Mouse (Mus musculus) liver, embryonic 14.5 days (tissue): Measurements from ENCODE around the gene Mvk. TPM values are rescaled to one million over a fixed set of nuclear protein-coding genes. Genes with fewer than 3 reads are reported as not detected.

ENCODE experiments used
- ATAC-seq: fragments of 200-750 bp; cut with Nextera tagmentation; 2 replicates; pipeline ENCODE4 v1.8.0; 2017; ENCODE audit warnings: moderate number of reproducible peaks, mild to moderate bottlenecking, moderate library complexity; ENCODE audit not compliant: insufficient read depth
- DNase-seq, 3 experiments: peaks; one replicate each; pipeline ENCODE4 v3.0.0-alpha.2; 2012 to 2013; ENCODE audit warnings: low read depth in 3 of 3, low spot score in 3 of 3
- H3K27ac ChIP-seq: fragments of 300-500 bp; sonication (generic); 2 replicates; pipeline ENCODE4 v1.5.1; 2014; ENCODE audit warnings: moderate library complexity, mild to moderate bottlenecking, control low read depth, inconsistent platforms
- H3K27me3 ChIP-seq: fragments of 300-500 bp; sonication (generic); 2 replicates; pipeline ENCODE4 v1.6.1; 2014; ENCODE audit warnings: mild to moderate bottlenecking, low read length, moderate library complexity; ENCODE audit not compliant: control insufficient read depth, insufficient read depth
- H3K36me3 ChIP-seq: fragments of 300-500 bp; sonication (generic); replicated peaks from 2 replicates; pipeline ENCODE4 v1.6.1; 2014; ENCODE audit warnings: low read depth; ENCODE audit not compliant: control insufficient read depth, insufficient read depth
- H3K4me1 ChIP-seq, 2 experiments: fragments of 200-500 bp in 1 of 2; fragments of 300-500 bp in 1 of 2; sonication (generic) in 1 of 2; replicated peaks; 2 replicates each; pipeline ENCODE4 v1.6.1; 2012 to 2014; ENCODE audit warnings: antibody characterized with exemption in 1 of 2, inconsistent platforms in 1 of 2, low read length in 1 of 2; ENCODE audit not compliant: control insufficient read depth in 2 of 2, insufficient read depth in 2 of 2
- H3K4me2 ChIP-seq: fragments of 300-500 bp; sonication (generic); 2 replicates; pipeline ENCODE4 v1.6.1; 2014; ENCODE audit warnings: low read depth, mild to moderate bottlenecking, control low read depth, moderate library complexity
- H3K4me3 ChIP-seq, 2 experiments: fragments of 200-500 bp in 1 of 2; fragments of 300-500 bp in 1 of 2; sonication (generic) in 1 of 2; 2 replicates each; pipeline ENCODE4 v1.5.1; 2012 to 2014; ENCODE audit warnings: low read depth in 2 of 2, low read length in 2 of 2, mild to moderate bottlenecking in 2 of 2, control low read depth in 1 of 2, inconsistent platforms in 1 of 2, moderate library complexity in 1 of 2; ENCODE audit not compliant: insufficient read depth in 1 of 2
- H3K9ac ChIP-seq: fragments of 300-500 bp; sonication (generic); replicated peaks from 2 replicates; pipeline ENCODE4 v1.6.1; 2014; ENCODE audit warnings: mild to moderate bottlenecking, control low read depth, moderate library complexity
- H3K9me3 ChIP-seq: fragments of 300-500 bp; sonication (generic); 2 replicates; pipeline ENCODE4 v1.6.1; 2016; ENCODE audit warnings: low read length, mixed read lengths; ENCODE audit not compliant: control insufficient read depth
- CTCF ChIP-seq: IDR thresholded peaks from 2 replicates; pipeline ENCODE4 v1.5.1; 2016; ENCODE audit warnings: antibody characterized with exemption, low read depth, control low read depth
- EP300 ChIP-seq: IDR thresholded peaks from 2 replicates; pipeline ENCODE4 v1.6.1; 2016; ENCODE audit warnings: antibody characterized with exemption, low read depth
- WGBS: fragments of 180-500 bp; shearing (Covaris S2); extraction: QIAGEN DNeasy Blood & Tissue Kit; methylation state at CpG from one replicate; pipeline ENCODE4 v1.1.7; 2014; ENCODE audit not compliant: insufficient replicate concordance; 5-methylcytosine and 5-hydroxymethylcytosine counted together
- polyA plus RNA-seq, 2 experiments: library from polyadenylated mRNA; depleted of rRNA in 1 of 2; stranded (reverse) in 1 of 2; unstranded in 1 of 2; fragments of >200 nt; fragmentation: Nextera tagmentation in 1 of 2; extraction: Ambion mirVana in 1 of 2; gene quantifications; 2 replicates each; pipeline versions ENCODE4 v1.2.1 to v1.2.3; 2012 to 2014

The Mvk gene
- polyA plus RNA-seq (2012; rRNA removed) (20.2 and 21.6 TPM in 2 replicates), polyA plus RNA-seq (2014; fragmentation: Nextera tagmentation; extraction: Ambion mirVana) (30.9 and 32.6 TPM in 2 replicates)

- TF ChIP-seq EP300 = peak; percentile 27; the same call in 1 of the 2 replicates
- no peak for TF ChIP-seq CTCF
- H3K9me3 ChIP-seq = no peaks in the 10 kb centered on the region
- H3K9ac ChIP-seq = peak within 1 kb of the TSS; percentile 60
- peak within 1 kb of the TSS; percentile 82 for H3K4me2 ChIP-seq
- H3K27me3 ChIP-seq = no peaks in the 10 kb centered on the region
- ATAC-seq (peak; percentile 97), DNase-seq (peak; percentile 96 to 97 (median 97))
- H3K4me1 ChIP-seq = peaks cover 0 to 10% of the 10 kb centered on the region in 2 experiments; a peak in 3 of 4 replicates
- no peaks in the 10 kb centered on the region for H3K36me3 ChIP-seq
- WGBS = 1% methylated on average over 43 of the region's 43 CpGs
- peak within 1 kb of the TSS; percentile 75 to 84 for H3K4me3 ChIP-seq
- H3K27ac ChIP-seq = no peak within 1 kb of the TSS; the same call in 1 of the 2 replicates
Observed at GRCm38 (mm10) chr5:114443566-114444367, at the start of gene Mvk, which contains the start of gene Mmab. TSS of gene Mvk (plus strand) at chr5:114444269. TSS of gene Mmab (minus strand) at chr5:114444060.

DNA sequence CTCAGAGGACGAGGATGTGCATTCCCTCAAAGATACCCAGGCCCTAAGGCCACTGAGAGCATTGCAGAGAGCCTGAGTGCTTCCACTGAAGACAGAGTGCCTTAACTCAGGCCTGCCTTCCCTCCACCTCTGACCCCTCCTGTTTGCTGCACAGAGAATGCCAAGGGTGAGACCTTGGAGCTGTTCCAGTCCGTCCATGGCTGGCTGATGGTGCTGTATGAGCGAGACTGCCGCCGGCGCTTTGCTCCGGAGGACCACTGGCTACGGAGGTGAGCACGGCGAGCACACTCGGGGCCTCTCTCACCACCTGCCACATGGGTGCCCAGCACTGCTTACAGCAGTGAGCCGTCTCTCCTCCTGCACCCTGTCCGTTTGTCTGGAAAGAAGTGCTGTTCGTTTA, 37.5 kb upstream of the Mvk start:
- Histone ChIP-seq H3K27ac (no peak overlapping the region), H3K27me3 (no peaks in the 10 kb centered on the region), H3K9ac (no peak overlapping the region), H3K9me3 (no peaks in the 10 kb centered on the region), H3K4me2 (no peak overlapping the region), H3K4me1 (no peaks in the 10 kb centered on the region), H3K4me3 (no peak overlapping the region), H3K36me3 (peaks cover 45% of the 10 kb centered on the region)
- ATAC-seq (no peak), DNase-seq (no peak)
- WGBS = 88% methylated on average over 14 of the region's 14 CpGs
- TF ChIP-seq EP300 (no peak), CTCF (no peak)

- Histone ChIP-seq H3K4me1 (no peaks in the 10 kb centered on the region), H3K4me2 (no peak overlapping the region), H3K9ac (no peak overlapping the region), H3K27ac (no peak overlapping the region), H3K9me3 (no peaks in the 10 kb centered on the region), H3K4me3 (no peak overlapping the region), H3K36me3 (peaks cover 49% of the 10 kb centered on the region), H3K27me3 (no peaks in the 10 kb centered on the region)
- DNase-seq (no peak), ATAC-seq (no peak)
- 86% methylated on average over 10 of the region's 10 CpGs for WGBS
- no peak for TF ChIP-seq CTCF
- TF ChIP-seq EP300 = no peak
Observed at GRCm38 (mm10) chr5:114407269-114407668, 36.8 kb upstream of the Mvk start.

- Histone ChIP-seq H3K4me3 (no peak overlapping the region), H3K36me3 (peaks cover 50% of the 10 kb centered on the region), H3K9ac (no peak overlapping the region), H3K9me3 (no peaks in the 10 kb centered on the region), H3K4me2 (no peak overlapping the region), H3K27me3 (no peaks in the 10 kb centered on the region), H3K27ac (no peak overlapping the region), H3K4me1 (no peaks in the 10 kb centered on the region)
- no peak for TF ChIP-seq CTCF
- no peak for TF ChIP-seq EP300
- DNase-seq (no peak), ATAC-seq (no peak)
- 85% methylated on average over 9 of the region's 9 CpGs for WGBS
Observed at GRCm38 (mm10) chr5:114407810-114408209, 36.3 kb upstream of the Mvk start.

DNA sequence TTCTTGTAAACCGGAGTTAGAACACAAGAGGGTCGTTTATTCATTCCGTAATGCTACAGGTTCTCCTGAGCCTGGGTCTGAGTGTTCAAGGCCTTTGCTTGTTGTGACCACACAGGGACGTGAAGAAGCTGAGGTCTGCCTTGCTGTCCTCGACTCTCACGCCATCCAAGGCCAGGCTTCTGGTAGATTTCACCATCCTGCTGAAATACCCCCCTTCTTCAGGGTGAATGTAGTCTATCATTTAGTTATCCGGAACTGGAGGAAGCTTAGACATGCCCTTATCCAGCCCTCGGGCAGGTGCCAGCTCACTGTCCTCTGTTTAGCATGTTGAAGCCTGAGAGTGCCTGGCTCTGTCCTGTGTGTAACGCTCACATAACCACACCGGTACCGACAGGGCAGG, 35.2 kb upstream of the Mvk start:
- no peak overlapping the region for H3K9ac ChIP-seq
- DNase-seq (no peak), ATAC-seq (no peak)
- H3K4me1 ChIP-seq = no peaks in the 10 kb centered on the region
- no peak overlapping the region for H3K4me3 ChIP-seq
- no peak overlapping the region for H3K27ac ChIP-seq
- TF ChIP-seq CTCF = no peak
- no peak for TF ChIP-seq EP300
- no peaks in the 10 kb centered on the region for H3K27me3 ChIP-seq
- no peak overlapping the region for H3K4me2 ChIP-seq
- H3K36me3 ChIP-seq = peaks cover 52% of the 10 kb centered on the region
- WGBS = 84% methylated on average over 11 of the region's 11 CpGs
- H3K9me3 ChIP-seq = no peaks in the 10 kb centered on the region
